Mouse (Mus musculus) right cerebral cortex, postnatal 25 days (tissue): ENCODE data around the gene Klk13.
"Not testable (repeated sequence)": the region's sequence is repeated elsewhere in the genome, so short reads cannot be mapped to it uniquely, and the experiment has no call there.

Experiments
- DNase-seq: peaks from one replicate; pipeline ENCODE4 v3.0.0; 2022

Gene Klk13

GRCm38 (mm10) chr7:43712267-43712666 is at the start of gene Klk13:
Gene Klk13, plus strand, starts transcription at chr7:43712567.
- DNase-seq, result no peak

- no peak for DNase-seq
Observed at GRCm38 (mm10) chr7:43662804-43663203, 49.6 kb upstream of the Klk13 start.

DNA sequence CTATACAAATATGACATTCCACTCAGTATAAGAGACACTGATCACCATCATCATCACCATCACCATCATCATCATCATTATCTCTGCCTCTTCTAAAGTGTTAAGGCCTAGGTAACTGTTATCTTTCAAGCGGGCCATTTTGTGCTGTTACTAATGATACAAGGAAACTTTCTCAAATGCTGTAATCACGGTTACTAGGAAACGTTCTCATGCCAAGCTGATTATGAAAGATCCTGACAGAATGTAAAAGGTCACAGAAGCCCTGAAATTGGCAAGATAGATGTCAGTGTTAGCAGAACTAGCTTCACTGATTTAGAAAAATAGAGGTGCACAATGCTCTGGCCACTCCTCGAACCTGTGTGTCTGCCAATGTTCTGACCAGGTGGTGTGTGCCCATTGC is 45.1 kb upstream of the Klk13 start:
- not testable (repeated sequence) for DNase-seq

DNA sequence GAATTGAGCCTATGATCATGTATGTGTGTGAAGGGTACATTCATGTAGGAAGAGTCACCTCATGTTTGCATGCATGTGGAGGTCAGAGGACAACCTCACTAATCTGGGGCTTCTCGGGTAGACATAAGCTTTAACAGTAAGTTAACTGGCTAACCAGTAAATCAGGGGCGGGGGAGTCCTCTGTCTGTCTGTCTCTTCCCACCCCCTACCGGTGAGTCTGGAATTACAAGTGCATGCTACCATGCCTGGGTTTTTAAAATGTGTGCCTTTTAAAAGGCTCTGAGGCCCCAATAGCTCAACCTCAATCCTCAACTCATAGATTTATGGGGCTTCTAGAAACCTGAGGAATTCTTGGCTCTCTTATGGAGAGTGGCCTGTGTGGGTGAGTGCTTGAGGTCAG is 43.8 kb upstream of the Klk13 start:
- DNase-seq, result no peak

DNA sequence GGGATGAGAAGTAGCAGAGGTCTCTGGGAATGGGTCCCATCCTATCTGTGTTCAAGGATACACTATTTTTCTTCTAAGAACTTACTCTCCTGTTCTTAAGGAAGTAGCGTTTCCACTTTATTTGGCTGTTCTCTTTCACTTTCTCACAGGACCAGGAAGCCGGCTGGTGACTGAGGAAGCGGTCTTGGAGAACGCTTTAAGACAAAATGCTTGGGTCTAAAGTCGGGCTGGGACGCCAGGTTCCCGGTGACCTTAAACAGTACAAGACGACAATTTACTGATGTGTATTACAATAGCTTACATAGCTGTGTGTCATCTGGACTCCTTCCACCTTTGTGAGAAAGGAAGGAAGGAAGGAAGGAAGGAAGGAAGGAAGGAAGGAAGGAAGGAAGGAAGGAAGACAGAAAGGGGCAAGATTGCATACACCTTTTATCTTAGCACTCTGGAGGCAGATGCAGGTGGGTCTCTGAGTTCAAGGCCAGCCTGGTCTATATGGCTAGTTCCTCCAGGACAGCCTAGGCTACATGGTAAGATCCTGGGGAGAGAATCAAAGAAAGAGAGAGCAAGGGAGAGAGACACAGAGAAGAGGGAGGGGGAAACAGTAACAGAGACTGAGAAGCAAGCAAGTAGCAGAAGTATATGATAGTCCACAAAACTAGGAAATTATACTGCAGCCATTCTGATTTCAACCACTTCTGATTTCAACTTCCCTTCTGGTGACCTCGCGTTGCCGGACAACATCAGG is 41.1 kb upstream of the Klk13 start:
- no peak for DNase-seq

- DNase-seq, result peak; percentile 88
Observed at GRCm38 (mm10) chr7:43671809-43672580, 40.4 kb upstream of the Klk13 start, which contains the start of gene Ctu1. Gene Ctu1, plus strand, starts transcription at chr7:43672016.

DNA sequence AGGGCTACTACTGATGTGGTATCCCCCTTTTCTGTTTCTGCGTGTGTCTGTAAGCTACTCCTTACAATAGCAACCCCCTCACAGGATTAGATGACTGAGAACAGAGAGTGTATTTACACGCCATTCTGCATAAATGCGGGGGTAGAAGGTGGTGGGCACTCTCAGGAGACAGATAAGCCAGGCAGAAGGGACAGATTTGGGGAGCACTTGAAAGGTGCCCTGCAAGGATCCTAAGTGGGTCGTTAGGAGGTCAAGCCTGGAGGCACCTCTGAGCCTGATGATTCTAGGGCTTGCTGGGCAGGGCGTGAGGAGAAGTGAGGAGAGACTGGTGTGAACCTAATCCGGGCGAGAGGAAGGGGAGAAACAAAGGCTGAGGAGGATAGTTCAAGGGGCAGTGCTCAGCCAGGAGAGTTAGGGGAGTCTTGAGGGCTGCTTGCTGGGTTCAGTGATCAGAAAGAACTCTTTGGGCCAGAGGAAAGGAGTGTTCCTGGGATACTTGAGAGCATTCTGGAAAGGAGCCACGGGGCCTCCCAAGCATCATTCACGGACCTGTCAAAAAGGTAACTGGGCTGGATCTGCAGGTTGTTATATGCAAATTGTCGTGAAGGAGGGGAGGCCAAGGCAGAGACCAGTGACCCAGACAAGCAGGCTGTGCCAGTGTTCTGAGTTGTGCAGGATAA is 39.6 kb upstream of the Klk13 start:
- no peak for DNase-seq

DNA sequence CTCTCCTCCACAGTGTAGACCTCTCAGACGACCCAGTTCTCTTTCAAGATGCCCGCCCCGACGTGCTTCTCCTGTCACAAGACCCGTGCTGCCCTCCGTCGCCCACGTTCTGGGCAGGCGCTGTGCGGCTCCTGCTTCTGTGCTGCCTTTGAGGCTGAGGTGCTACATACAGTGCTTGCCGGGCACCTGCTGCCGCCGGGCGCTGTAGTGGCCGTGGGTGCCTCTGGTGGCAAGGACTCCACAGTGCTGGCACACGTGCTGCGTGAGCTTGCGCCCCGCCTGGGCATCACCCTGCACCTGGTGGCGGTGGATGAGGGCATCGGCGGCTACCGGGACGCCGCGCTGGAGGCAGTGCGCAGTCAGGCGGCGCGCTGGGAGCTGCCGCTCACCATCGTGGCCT is 37.3 kb upstream of the Klk13 start:
- no peak for DNase-seq

- DNase-seq, result no peak
Observed at GRCm38 (mm10) chr7:43678517-43678916, 33.9 kb upstream of the Klk13 start.

DNA sequence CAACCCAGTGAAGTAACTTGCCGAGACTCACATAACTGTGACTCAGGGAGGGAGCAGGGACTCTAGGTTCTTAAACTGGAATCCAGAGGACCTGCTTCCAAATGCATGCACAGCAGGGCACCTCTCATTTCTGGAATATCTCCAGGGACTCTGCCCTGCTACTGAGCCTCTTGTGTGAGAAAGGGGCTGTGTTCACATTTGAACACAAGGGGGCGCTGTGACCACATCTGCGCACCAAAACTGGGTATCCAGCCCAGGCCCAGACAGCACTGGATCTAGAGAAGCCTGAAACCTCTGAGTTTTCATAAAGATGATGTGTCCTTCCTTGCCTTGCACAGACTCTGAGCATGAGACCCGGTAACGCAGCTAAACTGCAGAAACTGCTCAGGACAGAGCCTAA is 31.4 kb upstream of the Klk13 start:
- peak; percentile 59 for DNase-seq

- DNase-seq, result not testable (repeated sequence)
Observed at GRCm38 (mm10) chr7:43682511-43682910, 29.9 kb upstream of the Klk13 start.

- no peak for DNase-seq
Observed at GRCm38 (mm10) chr7:43685088-43685487, 27.3 kb upstream of the Klk13 start.

- DNase-seq, result no peak
Observed at GRCm38 (mm10) chr7:43690118-43690517, 22.2 kb upstream of the Klk13 start, which contains the start of gene Klk14. Gene Klk14, plus strand, starts transcription at chr7:43690418.

DNA sequence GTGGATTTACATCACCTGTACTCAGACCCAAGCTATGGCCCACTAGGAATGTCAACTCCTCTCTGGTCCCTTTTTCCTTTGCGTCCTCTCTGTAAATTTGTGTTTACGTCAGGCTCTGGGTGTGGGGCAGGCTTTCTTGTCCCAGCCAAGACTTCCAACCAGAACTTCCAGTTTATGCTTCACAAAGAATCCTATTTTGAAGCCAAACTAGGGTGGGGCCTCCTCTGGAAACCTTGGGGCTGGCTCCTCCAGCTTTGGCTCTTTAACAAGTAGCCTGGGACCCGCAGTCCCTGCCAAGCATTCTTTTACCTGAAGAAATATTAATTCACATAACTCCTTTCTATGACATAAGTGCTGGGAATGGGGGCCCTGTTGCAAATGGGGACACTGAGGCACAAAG is 2.3 kb upstream of the Klk13 start:
- no peak for DNase-seq

GRCm38 (mm10) chr7:43712917-43713316 is 550 bp downstream of the Klk13 start:
- DNase-seq, result no peak

- no peak for DNase-seq
Observed at GRCm38 (mm10) chr7:43713741-43714351, 1.5 kb downstream of the Klk13 start.

DNA sequence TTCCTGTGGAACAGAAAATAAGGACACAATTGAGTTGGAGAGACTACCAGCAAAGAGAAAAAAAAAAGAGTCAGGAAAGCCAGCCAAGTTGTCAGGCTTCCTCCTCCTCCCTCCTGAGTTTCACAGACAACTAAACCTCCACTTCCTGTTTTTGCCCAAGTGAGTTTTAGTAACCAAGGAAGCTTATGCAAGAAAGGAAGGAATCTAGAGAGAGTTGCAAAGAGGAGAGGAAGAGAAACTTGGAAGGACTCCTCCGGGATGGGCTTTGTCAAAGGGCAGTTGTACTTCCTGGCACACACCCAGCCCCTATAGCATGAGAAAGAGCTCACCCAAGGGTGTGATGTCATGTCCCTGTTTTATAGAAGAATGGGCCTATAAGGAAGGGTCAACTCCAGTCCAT is 35.4 kb downstream of the Klk13 start:
- no peak for DNase-seq

DNA sequence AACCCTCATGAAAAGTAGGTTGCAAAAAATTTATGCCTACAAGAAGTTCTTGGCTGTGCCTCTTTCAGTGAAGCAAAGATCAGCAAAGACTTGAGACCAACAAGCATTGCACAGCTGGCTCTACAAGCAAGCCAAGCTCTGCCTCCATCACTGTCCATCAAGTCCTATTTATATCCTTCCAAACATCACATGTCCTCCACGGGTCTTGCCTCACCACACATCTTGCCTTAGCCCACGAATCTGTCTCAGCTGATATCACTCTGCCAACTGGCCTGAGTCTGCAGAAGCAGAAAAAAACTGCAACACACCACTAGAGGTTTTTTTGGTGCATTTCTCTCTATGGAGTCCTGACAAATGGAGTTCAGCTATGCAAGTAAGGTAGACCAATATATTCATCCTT is 40.4 kb downstream of the Klk13 start:
- DNase-seq, result no peak

- DNase-seq, result no peak
Observed at GRCm38 (mm10) chr7:43766484-43766883, 54.1 kb downstream of the Klk13 start.

- no peak for DNase-seq
Observed at GRCm38 (mm10) chr7:43768597-43768996, 56.2 kb downstream of the Klk13 start, which contains the start of gene Klk12. Gene Klk12, plus strand, starts transcription at chr7:43768897.

DNA sequence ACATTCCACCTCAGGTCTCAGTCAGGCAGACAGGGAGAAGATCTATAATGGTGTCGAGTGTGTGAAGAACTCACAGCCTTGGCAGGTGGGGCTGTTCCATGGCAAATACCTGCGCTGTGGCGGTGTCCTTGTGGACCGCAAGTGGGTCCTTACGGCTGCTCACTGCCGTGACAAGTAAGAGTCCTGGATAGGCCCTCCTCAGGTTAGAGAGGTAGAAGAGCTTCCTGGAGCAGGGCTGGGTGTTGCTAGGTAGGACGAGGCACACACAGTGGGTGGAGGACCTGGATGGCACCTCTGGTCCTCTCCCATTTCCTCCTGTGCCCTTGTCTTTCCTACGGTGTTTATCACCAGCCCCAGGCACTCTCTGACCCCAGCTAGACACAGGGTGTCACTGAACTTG is 57.3 kb downstream of the Klk13 start:
- no peak for DNase-seq

DNA sequence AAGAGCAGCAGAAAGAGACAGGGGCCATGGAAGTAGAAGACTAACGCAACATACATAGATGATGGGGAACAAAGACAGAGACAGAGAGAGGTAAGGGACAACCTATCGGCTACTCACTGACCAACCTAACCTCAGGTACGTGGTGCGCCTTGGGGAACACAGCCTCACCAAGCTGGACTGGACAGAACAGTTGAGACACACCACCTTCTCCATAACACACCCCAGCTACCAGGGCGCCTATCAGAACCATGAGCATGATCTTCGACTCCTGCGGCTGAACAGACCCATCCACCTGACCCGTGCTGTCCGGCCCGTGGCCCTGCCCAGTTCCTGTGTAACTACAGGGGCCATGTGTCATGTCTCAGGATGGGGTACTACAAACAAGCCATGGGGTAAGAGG is 58.3 kb downstream of the Klk13 start:
- DNase-seq, result no peak

DNA sequence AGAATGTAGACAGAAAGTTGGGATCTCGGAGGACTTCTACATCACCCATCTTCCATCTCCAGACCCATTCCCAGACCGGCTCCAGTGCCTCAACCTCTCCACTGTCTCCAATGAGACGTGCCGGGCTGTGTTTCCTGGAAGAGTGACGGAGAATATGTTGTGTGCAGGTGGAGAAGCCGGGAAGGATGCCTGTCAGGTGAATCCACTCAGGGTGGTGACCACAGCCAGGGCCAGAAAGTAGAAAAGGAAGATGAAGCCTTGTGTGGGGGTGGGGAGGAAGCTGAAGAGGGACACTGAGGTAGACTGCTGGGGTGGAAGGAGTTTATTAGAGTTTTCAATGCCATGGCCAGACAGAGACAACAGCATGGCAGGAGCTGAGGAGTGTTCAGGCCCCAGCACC is 59.5 kb downstream of the Klk13 start:
- no peak for DNase-seq
